Mouse (Mus musculus) testis, adult 2 months (tissue): Measurements from ENCODE around the gene Dlgap1. TPM values are rescaled to one million over a fixed set of nuclear protein-coding genes. Genes with fewer than 3 reads are reported as not detected.

Experiments
- H3K27ac ChIP-seq: fragments of 200-500 bp; 2 replicates; pipeline ENCODE4 v1.5.1; 2012; ENCODE audit warnings: low read depth, low read length; ENCODE audit not compliant: control insufficient read depth, insufficient read depth
- H3K27me3 ChIP-seq: fragments of 200-500 bp; 2 replicates; pipeline ENCODE4 v1.6.1; 2012; ENCODE audit warnings: mild to moderate bottlenecking, low read length, moderate library complexity; ENCODE audit not compliant: control insufficient read depth, insufficient read depth
- H3K36me3 ChIP-seq: fragments of 200-500 bp; 2 replicates; pipeline ENCODE4 v1.6.1; 2012; ENCODE audit warnings: mild to moderate bottlenecking, low read length; ENCODE audit not compliant: control insufficient read depth, insufficient read depth
- H3K4me1 ChIP-seq: fragments of 200-500 bp; 2 replicates; pipeline ENCODE4 v1.6.1; 2012; ENCODE audit warnings: low read length; ENCODE audit not compliant: control insufficient read depth, insufficient read depth
- H3K4me3 ChIP-seq: fragments of 200-500 bp; 2 replicates; pipeline ENCODE4 v1.5.1; 2012; ENCODE audit warnings: low read depth, mild to moderate bottlenecking, low read length, moderate library complexity, mixed read lengths; ENCODE audit not compliant: control insufficient read depth
- CTCF ChIP-seq: fragments of 200-500 bp; IDR thresholded peaks from 2 replicates; pipeline ENCODE4 v1.5.1; 2012; ENCODE audit warnings: low read depth, mild to moderate bottlenecking, inconsistent platforms, low read length, moderate library complexity; ENCODE audit not compliant: control insufficient read depth, insufficient read depth, insufficient replicate concordance
- POLR2A ChIP-seq: fragments of 200-500 bp; IDR thresholded peaks from 2 replicates; pipeline ENCODE4 v1.6.1; 2012; ENCODE audit warnings: low read depth, mild to moderate bottlenecking, inconsistent platforms, low read length, moderate library complexity; ENCODE audit not compliant: control insufficient read depth
- polyA plus RNA-seq: library from polyadenylated mRNA; depleted of rRNA; stranded (reverse); fragments of >200 nt; gene quantifications from 2 replicates; pipeline ENCODE4 v1.2.3, GENCODE M21; 2012

Gene Dlgap1
- polyA plus RNA-seq, 1 experiment, result 3.5 TPM

DNA sequence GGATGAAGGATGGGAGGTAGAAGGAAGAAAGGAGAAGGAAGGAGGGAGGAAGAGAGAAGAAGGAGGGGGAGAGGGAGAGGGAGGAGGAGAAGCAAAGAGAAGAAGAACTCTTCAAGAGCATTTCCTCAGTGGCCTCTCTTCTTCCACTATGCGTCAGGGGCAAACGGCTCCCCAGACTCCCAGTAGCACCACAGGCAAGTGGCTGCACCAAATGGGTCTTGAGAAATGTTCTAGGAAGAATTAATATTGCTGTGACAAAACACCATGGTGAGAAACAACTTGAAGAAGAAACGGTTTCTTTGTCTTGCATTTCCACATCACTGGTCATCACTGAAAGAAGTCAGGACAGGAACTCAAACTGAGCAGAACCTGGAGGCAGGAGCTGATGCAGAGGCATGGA is 766.5 kb downstream of the Dlgap1 start:
- Histone ChIP-seq H3K27me3 (no peaks in the 10 kb centered on the region), H3K4me1 (peaks cover 7% of the 10 kb centered on the region), H3K36me3 (no peaks in the 10 kb centered on the region), H3K4me3 (no peak overlapping the region), H3K27ac (no peak overlapping the region)
- no peak for TF ChIP-seq CTCF
- TF ChIP-seq POLR2A, result no peak

DNA sequence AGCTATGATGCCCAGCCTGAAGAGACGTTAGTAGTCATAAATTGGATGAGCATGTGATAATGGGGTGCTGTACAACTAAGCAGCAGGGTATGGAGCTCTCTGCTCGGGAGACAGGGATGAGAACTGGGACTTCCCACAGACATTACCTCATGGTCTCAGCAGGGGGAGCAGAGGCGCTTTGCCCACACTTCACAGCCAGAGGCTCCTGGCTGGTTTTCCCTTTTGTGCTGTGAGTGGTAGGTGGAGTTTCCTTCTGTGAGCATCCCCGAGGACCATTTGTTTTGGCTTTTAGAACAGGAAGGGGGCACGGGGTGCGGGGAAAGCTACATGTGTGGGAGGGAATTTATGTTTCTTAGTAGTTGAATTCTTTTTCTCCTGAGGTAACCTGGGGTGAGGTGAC is 768.6 kb downstream of the Dlgap1 start:
- peaks cover 7% of the 10 kb centered on the region for H3K4me1 ChIP-seq
- no peaks in the 10 kb centered on the region for H3K27me3 ChIP-seq
- no peak for TF ChIP-seq POLR2A
- TF ChIP-seq CTCF, result peak; percentile 25; the same call in 1 of the 2 replicates
- H3K27ac ChIP-seq, result peak overlapping the region; percentile 59; the same call in 1 of the 2 replicates
- no peak overlapping the region for H3K4me3 ChIP-seq
- H3K36me3 ChIP-seq, result no peaks in the 10 kb centered on the region

DNA sequence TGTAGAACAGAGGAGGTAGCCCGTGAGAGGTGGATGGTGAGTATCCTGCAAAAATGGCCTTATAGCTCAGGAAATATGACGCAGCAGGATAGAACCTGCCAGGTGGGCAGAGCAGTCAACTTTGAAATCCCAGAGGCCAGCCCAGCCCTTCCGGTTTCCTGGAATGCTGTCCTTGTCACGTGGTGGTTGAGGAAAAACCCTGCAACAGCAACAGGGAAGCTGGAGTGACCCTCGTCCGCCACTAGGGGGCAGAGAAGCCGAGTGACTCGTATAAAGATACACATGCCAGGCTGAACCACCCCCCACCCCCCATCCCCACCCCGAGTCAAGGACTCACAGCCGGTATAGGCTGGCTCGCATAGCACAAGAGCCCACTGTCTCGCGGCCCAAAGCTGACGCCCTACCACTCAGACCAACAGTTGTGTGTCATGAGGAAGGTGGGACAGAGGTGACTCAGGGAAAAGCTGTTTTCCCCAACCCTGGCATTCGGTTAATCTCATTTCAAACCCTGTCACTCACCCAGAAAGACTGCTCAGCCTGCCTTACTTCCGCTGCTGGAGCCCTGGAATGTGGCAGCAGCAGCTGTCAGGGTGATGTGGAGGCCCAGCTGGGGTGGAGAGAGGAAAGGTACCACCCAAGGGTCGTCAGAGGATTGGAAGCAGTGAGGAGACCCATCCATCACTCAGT is 769.4 kb downstream of the Dlgap1 start:
- TF ChIP-seq POLR2A (no peak), CTCF (peak; percentile 88; the same call in 1 of the 2 replicates)
- Histone ChIP-seq H3K36me3 (no peaks in the 10 kb centered on the region), H3K4me3 (peak overlapping the region; percentile 48), H3K4me1 (peaks cover 7% of the 10 kb centered on the region), H3K27ac (peak overlapping the region; percentile 59), H3K27me3 (no peaks in the 10 kb centered on the region)

DNA sequence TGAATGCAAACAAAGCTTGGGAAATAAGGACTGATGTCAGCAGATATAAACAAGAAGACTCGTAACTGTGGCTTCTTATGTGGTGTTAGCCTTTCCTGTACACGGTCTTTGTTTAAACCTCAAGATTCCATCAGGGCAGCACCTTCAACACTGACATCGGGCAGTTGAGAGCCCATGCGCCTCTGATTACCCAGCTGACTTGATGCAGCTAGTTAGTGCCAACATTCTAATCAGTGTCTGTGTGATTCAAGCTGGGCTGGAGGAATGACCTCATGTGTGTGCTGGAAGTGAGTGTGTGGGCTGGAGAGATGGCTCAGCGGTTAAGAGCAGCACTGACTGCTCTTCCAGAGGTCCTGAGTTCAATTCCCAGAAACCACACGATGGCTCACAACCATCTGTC is 770.5 kb downstream of the Dlgap1 start:
- Histone ChIP-seq H3K27me3 (no peaks in the 10 kb centered on the region), H3K27ac (peak overlapping the region; percentile 54; the same call in 1 of the 2 replicates), H3K36me3 (no peaks in the 10 kb centered on the region), H3K4me1 (peaks cover 7% of the 10 kb centered on the region), H3K4me3 (no peak overlapping the region)
- TF ChIP-seq CTCF, result no peak
- no peak for TF ChIP-seq POLR2A

DNA sequence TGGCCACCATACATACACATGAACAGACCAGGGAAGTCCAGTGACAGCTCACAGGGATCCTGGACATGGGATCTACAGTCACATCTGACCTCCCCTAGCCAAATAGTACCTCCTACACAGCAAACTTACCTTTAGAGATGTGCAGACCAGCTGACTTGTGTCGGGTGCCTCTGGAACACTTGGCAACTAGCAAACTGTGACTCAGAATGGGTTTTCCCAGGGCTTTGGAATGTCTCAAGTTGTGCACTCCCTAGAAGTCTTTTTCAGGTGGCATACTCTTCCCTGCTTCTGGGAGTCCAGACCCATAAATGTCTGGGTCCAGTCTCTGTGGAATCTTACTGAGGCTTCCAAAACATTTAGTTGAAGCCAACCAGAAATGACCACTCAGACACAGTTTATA is 772.8 kb downstream of the Dlgap1 start:
- Histone ChIP-seq H3K27ac (no peak overlapping the region), H3K4me1 (peaks cover 7% of the 10 kb centered on the region), H3K4me3 (no peak overlapping the region), H3K36me3 (no peaks in the 10 kb centered on the region), H3K27me3 (no peaks in the 10 kb centered on the region)
- TF ChIP-seq POLR2A, result no peak
- no peak for TF ChIP-seq CTCF

DNA sequence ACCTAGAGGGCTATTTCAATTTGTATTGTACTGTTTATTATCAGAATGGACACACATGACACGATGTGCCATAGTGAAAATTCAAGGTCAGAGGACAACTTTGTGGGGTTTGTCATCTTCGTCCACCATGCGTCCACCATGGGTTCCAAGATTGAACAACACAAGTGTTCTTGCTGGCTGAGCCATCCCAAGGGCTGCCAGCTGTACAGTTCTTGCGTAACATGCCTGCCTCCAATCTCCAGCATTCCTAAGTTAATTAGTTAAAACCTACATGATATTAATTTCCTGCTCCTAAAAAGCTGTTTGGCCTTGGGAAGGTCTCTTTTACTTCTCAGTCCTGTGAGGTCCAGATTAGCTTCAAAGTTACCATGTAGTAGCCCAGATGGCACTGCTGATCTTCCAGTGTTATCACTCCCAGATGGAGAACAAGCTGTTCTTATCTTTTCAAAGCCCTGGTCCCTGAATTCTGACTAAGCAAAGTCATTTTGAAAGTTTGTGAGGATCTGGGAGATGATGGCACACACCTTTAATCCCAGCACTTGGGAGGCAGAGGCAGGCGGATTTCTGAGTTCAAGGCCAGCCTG is 775.8 kb downstream of the Dlgap1 start:
- Histone ChIP-seq H3K4me1 (peaks cover 6% of the 10 kb centered on the region), H3K4me3 (no peak overlapping the region), H3K27me3 (no peaks in the 10 kb centered on the region), H3K27ac (peak overlapping the region; percentile 10; the same call in 1 of the 2 replicates), H3K36me3 (no peaks in the 10 kb centered on the region)
- TF ChIP-seq POLR2A (no peak), CTCF (no peak)

DNA sequence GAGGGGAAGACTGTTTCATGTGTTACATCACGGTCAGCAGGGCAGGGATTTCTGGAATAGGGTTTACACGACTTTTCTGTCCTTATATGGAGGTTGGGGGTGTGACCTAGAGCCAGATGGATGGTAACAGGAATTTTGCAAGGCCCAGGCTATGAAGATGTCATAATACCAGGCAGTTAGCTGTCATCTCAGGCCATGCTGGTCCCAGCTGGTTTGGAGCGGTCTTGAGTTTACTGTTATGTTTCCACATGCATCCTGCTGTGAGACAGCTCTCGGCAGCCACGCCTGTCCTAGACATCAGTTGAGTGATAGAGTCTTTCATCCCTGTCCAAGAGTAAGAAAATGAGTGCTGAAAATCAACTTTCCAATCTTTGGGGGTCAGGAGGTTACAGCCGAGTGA is 776.5 kb downstream of the Dlgap1 start:
- TF ChIP-seq CTCF (no peak), POLR2A (no peak)
- Histone ChIP-seq H3K36me3 (no peaks in the 10 kb centered on the region), H3K4me3 (no peak overlapping the region), H3K27ac (peak overlapping the region; percentile 27; the same call in 1 of the 2 replicates), H3K4me1 (peaks cover 6% of the 10 kb centered on the region), H3K27me3 (no peaks in the 10 kb centered on the region)
